Mouse (Mus musculus) spleen, adult 2 months (tissue): ENCODE results near the gene Ppef2.

Experiments
- CTCF ChIP-seq: fragments of 200-500 bp; IDR thresholded peaks from 2 replicates; pipeline ENCODE4 v1.5.1; 2011; ENCODE audit warnings: mild to moderate bottlenecking, inconsistent platforms; ENCODE audit not compliant: insufficient read depth, insufficient read length, insufficient replicate concordance; ENCODE audit errors: extremely low read depth
- POLR2A ChIP-seq: fragments of 200-500 bp; IDR thresholded peaks from 2 replicates; pipeline ENCODE4 v1.6.1; 2011; ENCODE audit warnings: low read depth, low read length, inconsistent platforms

GRCm38 (mm10) chr5:92234939-92235557 lies 21.0 kb downstream of the Ppef2 start:
- TF ChIP-seq CTCF (no peak), POLR2A (no peak)
